Mouse (Mus musculus) liver, postnatal 0 days (tissue): Measurements from ENCODE around the gene Ccdc92. TPM values are rescaled to one million over a fixed set of nuclear protein-coding genes. Genes with fewer than 3 reads are reported as not detected.

Experiments
- ATAC-seq: fragments of 200-750 bp; cut with Nextera tagmentation; 2 replicates; pipeline ENCODE4 v1.8.0; 2017; ENCODE audit warnings: mild to moderate bottlenecking, moderate library complexity
- DNase-seq: peaks from one replicate; pipeline ENCODE4 v3.0.0-alpha.2; 2016
- H3K27ac ChIP-seq: fragments of 300-500 bp; sonication (generic); 2 replicates; pipeline ENCODE4 v1.5.1; 2014; ENCODE audit warnings: antibody characterized with exemption, moderate library complexity, mild to moderate bottlenecking, low read depth
- H3K27me3 ChIP-seq: fragments of 300-500 bp; sonication (generic); 2 replicates; pipeline ENCODE4 v1.6.1; 2014; ENCODE audit warnings: low read length, control low read depth, mixed read lengths; ENCODE audit not compliant: insufficient read depth
- H3K36me3 ChIP-seq: fragments of 300-500 bp; sonication (generic); replicated peaks from 2 replicates; pipeline ENCODE4 v1.6.1; 2014; ENCODE audit warnings: mild to moderate bottlenecking, control low read depth, low read length, moderate library complexity, mixed read lengths; ENCODE audit not compliant: insufficient read depth
- H3K4me1 ChIP-seq: fragments of 300-500 bp; sonication (generic); 2 replicates; pipeline ENCODE4 v1.6.1; 2014; ENCODE audit warnings: antibody characterized with exemption, mild to moderate bottlenecking, control low read depth; ENCODE audit not compliant: insufficient read depth
- H3K4me2 ChIP-seq: fragments of 300-500 bp; sonication (generic); 2 replicates; pipeline ENCODE4 v1.6.1; 2014; ENCODE audit warnings: low read depth, mild to moderate bottlenecking, low read length, moderate library complexity, mixed read lengths
- H3K4me3 ChIP-seq: fragments of 300-500 bp; sonication (generic); 2 replicates; pipeline ENCODE4 v1.5.1; 2014; ENCODE audit warnings: low read depth, low read length
- H3K9ac ChIP-seq: fragments of 300-500 bp; sonication (generic); replicated peaks from 2 replicates; pipeline ENCODE4 v1.6.1; 2014; ENCODE audit warnings: mild to moderate bottlenecking, moderate library complexity
- H3K9me3 ChIP-seq: fragments of 300-500 bp; sonication (generic); 2 replicates; pipeline ENCODE4 v1.6.1; 2016; ENCODE audit warnings: mild to moderate bottlenecking, control low read depth, low read length, mixed read lengths
- CTCF ChIP-seq: sonication (generic); IDR thresholded peaks from 2 replicates; pipeline ENCODE4 v1.5.1; 2016; ENCODE audit warnings: antibody characterized with exemption, low read depth
- EP300 ChIP-seq: IDR thresholded peaks from 2 replicates; pipeline ENCODE4 v1.6.1; 2016; ENCODE audit warnings: antibody characterized with exemption, low read depth, mild to moderate bottlenecking
- WGBS: fragments of 180-500 bp; shearing (Covaris S2); extraction: QIAGEN DNeasy Blood & Tissue Kit; methylation state at CpG from one replicate; pipeline ENCODE4 v1.1.7; 2014; ENCODE audit not compliant: insufficient replicate concordance; 5-methylcytosine and 5-hydroxymethylcytosine counted together
- polyA plus RNA-seq: library from polyadenylated mRNA; unstranded; fragments of >200 nt; fragmentation: Nextera tagmentation; extraction: Ambion mirVana; gene quantifications from 2 replicates; pipeline ENCODE4 v1.2.1, GENCODE M21; 2015

Ccdc92 gene
- polyA plus RNA-seq, 1 experiment from 2014 or later: 0.35 TPM

DNA sequence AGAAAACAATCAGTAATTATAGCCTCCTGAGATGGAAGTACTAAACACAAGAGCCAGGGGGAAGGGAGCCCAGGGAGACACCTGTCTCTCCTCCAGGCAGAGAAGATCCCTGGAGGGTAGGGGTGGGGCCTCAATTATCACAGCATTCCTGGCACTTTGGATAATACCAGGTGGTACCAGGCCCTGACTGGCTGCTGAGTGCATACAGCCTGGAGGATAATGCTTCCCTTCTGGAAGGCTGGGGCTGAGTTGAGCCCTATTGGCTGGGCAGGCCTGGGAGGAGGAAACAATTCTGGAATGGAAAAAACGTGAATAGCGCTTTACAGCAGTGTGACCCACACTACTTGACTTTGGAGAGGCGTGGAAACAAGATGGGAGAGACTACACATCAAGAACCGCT, 10.7 kb downstream of the Ccdc92 start:
- DNase-seq (no peak), ATAC-seq (no peak)
- 59% methylated on average over 4 of the region's 4 CpGs for WGBS
- no peak overlapping the region for H3K9ac ChIP-seq
- H3K27me3 ChIP-seq: no peaks in the 10 kb centered on the region
- H3K4me2 ChIP-seq: no peak overlapping the region
- H3K27ac ChIP-seq: no peak overlapping the region
- no peaks in the 10 kb centered on the region for H3K4me1 ChIP-seq
- no peaks in the 10 kb centered on the region for H3K36me3 ChIP-seq
- TF ChIP-seq CTCF (no peak), EP300 (no peak)
- no peaks in the 10 kb centered on the region for H3K9me3 ChIP-seq
- no peak overlapping the region for H3K4me3 ChIP-seq

DNA sequence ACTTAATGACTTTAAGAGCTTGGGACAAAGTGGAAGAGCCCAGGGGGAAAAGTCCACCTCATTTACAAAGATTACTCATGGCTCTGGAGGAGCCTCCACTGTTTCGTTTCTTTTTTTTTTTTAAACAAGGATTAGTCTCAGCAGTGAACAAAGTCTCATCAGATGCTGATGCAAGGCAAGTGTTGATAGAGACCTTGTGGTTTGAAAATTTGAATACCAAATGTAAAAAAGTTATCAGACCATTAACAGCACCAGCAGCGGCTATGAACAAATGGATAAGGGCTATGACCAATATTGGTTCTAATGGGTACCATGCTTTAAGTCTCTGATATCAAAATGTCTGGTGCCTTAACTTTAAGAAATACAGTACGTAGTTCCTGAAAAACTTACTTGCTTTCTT, 13.2 kb downstream of the Ccdc92 start:
- H3K36me3 ChIP-seq: no peaks in the 10 kb centered on the region
- TF ChIP-seq EP300 (no peak), CTCF (no peak)
- no peak overlapping the region for H3K27ac ChIP-seq
- no peak overlapping the region for H3K9ac ChIP-seq
- H3K27me3 ChIP-seq: no peaks in the 10 kb centered on the region
- H3K4me1 ChIP-seq: no peaks in the 10 kb centered on the region
- ATAC-seq: no peak
- H3K9me3 ChIP-seq: no peaks in the 10 kb centered on the region
- no peak overlapping the region for H3K4me3 ChIP-seq
- H3K4me2 ChIP-seq: no peak overlapping the region
- 51% methylated on average over 3 of the region's 3 CpGs for WGBS
- no peak for DNase-seq

DNA sequence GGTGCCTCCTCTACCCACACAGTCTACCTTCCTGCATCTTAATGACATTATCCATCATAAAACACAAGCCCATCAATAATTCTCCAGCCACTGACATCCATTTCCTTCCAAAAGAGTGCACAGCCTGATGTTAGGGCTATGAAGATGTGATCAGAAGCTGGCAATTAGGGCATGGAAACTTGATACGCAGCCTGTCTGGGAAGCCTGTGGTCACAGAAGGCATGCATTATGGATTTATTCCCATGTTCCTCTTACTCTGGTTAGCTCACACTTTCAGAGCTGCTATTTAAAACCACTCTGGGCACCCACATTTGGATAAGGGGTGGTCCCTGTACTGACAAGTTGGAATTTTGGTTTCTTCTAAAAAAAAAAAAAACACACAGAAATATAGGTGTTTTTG, 15.2 kb downstream of the Ccdc92 start:
- Histone ChIP-seq H3K27me3 (no peaks in the 10 kb centered on the region), H3K9me3 (no peaks in the 10 kb centered on the region), H3K36me3 (no peaks in the 10 kb centered on the region), H3K27ac (no peak overlapping the region), H3K4me1 (no peaks in the 10 kb centered on the region), H3K4me3 (no peak overlapping the region), H3K4me2 (no peak overlapping the region), H3K9ac (no peak overlapping the region)
- TF ChIP-seq EP300 (no peak), CTCF (no peak)
- no peak for ATAC-seq
- WGBS: 78% methylated on average over 1 of the region's 1 CpGs
- no peak for DNase-seq

DNA sequence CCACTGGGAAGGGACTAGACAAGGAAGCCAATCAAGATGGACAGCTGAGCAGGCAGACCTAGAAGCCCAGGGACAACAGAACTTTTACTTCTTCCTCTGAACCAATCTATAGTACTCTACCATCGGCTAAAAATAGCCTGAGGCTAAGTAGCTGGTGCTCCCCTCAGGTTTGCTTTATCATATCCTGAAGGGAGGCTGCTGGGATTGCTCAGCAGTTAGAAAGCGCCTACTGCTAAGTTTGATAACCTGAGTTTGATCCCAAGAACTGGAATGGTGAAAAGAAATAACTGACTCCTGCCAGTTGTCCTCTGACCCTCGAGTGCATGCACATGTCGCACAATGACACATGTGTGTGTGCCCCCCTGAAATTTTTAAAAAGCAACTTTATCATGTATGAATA, 17.3 kb downstream of the Ccdc92 start:
- ATAC-seq (no peak), DNase-seq (no peak)
- H3K27me3 ChIP-seq: no peaks in the 10 kb centered on the region
- no peaks in the 10 kb centered on the region for H3K4me1 ChIP-seq
- H3K27ac ChIP-seq: no peak overlapping the region
- no peaks in the 10 kb centered on the region for H3K36me3 ChIP-seq
- WGBS: 27% methylated on average over 4 of the region's 4 CpGs
- H3K9ac ChIP-seq: no peak overlapping the region
- no peak for TF ChIP-seq EP300
- no peak for TF ChIP-seq CTCF
- no peak overlapping the region for H3K4me3 ChIP-seq
- no peak overlapping the region for H3K4me2 ChIP-seq
- H3K9me3 ChIP-seq: no peaks in the 10 kb centered on the region

DNA sequence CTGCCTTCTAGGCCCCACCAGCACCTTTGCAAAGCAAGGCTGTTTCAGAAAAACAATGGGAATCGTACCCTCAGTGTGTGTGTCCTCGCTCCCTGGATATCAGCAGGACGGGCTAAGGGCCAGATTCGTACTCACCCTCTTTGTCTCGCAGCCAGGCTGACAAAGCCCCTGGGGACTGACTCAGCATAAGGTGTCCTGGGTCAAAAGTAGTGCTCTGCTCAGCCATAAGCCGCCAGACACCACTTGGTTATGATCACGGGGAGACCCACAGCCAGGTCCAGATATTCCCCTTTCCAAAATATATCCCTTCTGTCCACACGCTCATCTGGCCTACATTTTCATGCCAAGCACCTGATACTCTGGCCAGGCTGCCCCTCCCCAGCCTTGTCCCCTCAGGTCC, 18.8 kb downstream of the Ccdc92 start:
- no peaks in the 10 kb centered on the region for H3K36me3 ChIP-seq
- H3K9me3 ChIP-seq: no peaks in the 10 kb centered on the region
- no peak overlapping the region for H3K27ac ChIP-seq
- H3K4me2 ChIP-seq: no peak overlapping the region
- H3K9ac ChIP-seq: no peak overlapping the region
- TF ChIP-seq CTCF (no peak), EP300 (no peak)
- DNase-seq (no peak), ATAC-seq (no peak)
- H3K27me3 ChIP-seq: no peaks in the 10 kb centered on the region
- H3K4me1 ChIP-seq: no peaks in the 10 kb centered on the region
- no peak overlapping the region for H3K4me3 ChIP-seq
- WGBS: 73% methylated on average over 8 of the region's 8 CpGs

DNA sequence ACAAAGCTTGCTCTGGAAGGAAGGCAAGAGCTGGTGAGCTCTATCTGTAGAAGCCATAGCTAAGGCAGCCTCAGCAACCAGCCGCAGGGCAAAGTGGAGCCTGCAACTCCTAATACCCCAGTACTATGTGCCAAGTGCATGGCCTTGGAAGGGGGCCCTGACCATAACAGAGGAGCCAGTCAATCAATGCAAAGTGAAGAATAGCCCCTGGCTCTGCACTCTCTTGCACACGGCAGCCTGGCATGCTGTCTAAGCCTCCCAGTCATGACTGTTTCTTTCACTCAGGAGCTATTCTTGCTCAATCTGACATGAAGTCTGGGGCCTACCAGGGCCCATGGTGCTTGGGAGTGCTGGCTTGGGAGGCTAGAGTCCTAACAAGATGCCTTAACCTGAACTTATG, 21.6 kb downstream of the Ccdc92 start:
- no peaks in the 10 kb centered on the region for H3K9me3 ChIP-seq
- TF ChIP-seq EP300: no peak
- no peak for TF ChIP-seq CTCF
- no peak overlapping the region for H3K27ac ChIP-seq
- H3K4me1 ChIP-seq: no peaks in the 10 kb centered on the region
- 76% methylated on average over 2 of the region's 2 CpGs for WGBS
- H3K27me3 ChIP-seq: no peaks in the 10 kb centered on the region
- H3K4me2 ChIP-seq: no peak overlapping the region
- H3K4me3 ChIP-seq: no peak overlapping the region
- no peak for DNase-seq
- H3K36me3 ChIP-seq: no peaks in the 10 kb centered on the region
- no peak for ATAC-seq
- H3K9ac ChIP-seq: no peak overlapping the region

DNA sequence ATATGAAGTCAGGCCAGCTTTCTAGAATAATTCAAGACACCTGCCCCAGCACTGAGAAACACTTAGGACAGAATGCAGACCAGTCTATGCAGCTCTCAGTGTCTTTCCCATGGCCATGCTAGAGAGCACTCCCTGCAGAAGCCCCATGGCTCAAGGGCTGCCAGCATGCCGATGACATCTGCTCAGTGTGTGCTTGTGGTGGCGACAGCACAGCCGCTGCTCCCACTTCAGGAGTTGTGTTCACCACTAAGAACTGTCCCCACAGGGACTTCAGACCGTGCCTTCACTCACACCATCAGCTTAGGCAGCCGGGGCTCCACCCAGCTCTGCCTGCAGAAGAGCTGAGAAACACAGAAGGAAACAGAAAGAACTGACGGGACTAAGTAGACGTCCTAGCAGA, 22.0 kb downstream of the Ccdc92 start:
- no peak for ATAC-seq
- H3K9me3 ChIP-seq: no peaks in the 10 kb centered on the region
- H3K36me3 ChIP-seq: no peaks in the 10 kb centered on the region
- TF ChIP-seq CTCF: no peak
- TF ChIP-seq EP300: no peak
- H3K27me3 ChIP-seq: no peaks in the 10 kb centered on the region
- no peak for DNase-seq
- no peak overlapping the region for H3K4me3 ChIP-seq
- no peak overlapping the region for H3K9ac ChIP-seq
- WGBS: 64% methylated on average over 7 of the region's 7 CpGs
- H3K4me1 ChIP-seq: no peaks in the 10 kb centered on the region
- H3K27ac ChIP-seq: no peak overlapping the region
- no peak overlapping the region for H3K4me2 ChIP-seq
